Mouse (Mus musculus) mouse embryonic stem cell (cell line): ENCODE results near the gene Srrm4.

Experiments used
- in situ Hi-C, 2 experiments: fragments of 300-500 bp; cut with MboI; formaldehyde crosslinking; loops; 1 replicate in 1 of 2; 3 replicates in 1 of 2; pipeline ENCODE4 v1.14.3; 2019 to 2020; ENCODE audit warnings: low sequenced_read_pairs in 2 of 2, low pct_unique_long_range_greater_than_20kb in 1 of 2, mixed read lengths in 1 of 2; ENCODE audit not compliant: unreplicated experiment in 1 of 2

Srrm4 gene

GRCm38 (mm10) chr5:116497866-116498265 is 93.8 kb downstream of the Srrm4 start:
- in situ Hi-C loops = no loop called here

DNA sequence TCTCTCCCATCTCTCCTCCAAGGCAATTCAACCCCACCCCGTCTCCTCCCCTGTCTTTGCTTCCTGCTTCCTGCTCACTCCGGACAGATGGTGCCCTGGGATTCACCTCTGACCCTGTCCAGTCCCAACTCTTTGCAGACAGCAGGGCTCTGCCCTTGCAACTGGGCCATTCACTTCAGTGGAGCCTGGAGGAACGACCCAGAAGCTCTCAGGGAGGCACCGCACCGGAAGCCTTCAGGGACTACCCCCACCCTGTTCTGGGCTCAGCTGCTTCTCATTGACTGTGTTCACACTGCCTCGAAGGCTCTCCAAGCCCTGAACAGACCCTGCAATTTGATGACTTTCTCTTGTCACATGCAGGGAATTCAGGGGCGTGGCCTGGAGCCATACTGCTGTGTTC is 94.4 kb downstream of the Srrm4 start:
- in situ Hi-C loops = no loop called here

DNA sequence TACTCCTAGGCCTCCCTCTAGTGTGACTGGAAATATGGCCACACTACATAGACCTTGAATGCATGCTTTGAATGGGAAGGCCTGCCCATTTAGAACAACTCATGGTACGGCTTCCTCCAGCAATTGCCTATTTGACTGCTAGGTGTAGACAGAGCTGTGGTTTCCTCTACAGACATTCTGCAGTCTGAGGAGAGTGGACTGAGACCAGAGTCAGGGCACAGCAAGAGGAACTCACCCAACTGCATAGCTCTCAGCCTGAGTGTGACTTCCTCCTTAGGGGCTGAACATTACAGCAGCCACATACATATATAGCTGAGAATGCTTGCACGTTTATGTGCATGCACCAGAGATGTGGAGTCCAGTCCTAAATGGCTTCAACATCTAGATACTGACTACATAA is 94.9 kb downstream of the Srrm4 start:
- in situ Hi-C loops = no loop called here

- in situ Hi-C loops = no loop called here
Measured at GRCm38 (mm10) chr5:116495466-116495865, 96.2 kb downstream of the Srrm4 start.

DNA sequence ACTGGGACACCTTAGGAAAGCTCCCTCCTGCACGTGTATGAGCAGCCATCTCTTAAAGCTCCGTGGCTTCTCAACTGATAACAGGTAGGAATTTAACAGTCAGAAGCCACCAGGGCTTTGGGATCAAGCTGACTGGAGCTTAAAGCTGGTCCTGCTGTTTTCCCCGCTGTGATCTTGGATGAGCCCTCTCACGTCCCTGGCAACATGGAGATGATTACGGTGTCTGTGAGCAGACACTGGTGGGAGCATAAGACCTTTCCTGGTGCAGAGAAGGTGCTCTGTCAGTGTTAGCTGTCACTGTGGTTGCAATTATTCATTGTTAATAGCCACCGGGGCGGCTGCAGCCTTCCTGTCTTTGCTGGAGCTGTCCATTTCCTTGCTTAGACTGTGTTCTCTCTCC is 97.2 kb downstream of the Srrm4 start:
- in situ Hi-C loops = no loop called here

DNA sequence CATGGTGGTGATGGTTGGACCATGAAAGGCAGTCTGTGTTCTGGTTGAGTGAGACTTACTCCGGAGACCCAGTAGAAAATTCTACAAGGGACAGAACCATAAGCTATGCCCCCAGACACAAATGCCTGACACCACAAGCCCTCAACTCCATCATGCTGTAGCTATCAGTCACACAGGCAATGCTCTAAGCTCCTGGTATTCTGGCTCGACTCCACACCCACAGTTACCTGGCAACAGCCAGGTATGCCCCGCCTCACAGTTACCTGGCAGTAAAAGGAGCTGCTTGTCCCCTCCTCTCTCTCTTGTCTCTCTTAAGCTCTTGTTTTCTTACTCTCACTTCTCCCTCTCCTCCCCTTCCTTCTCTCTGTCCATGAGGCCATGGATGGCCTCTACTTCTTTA is 98.9 kb downstream of the Srrm4 start:
- in situ Hi-C loops = no loop called here

- in situ Hi-C loops = no loop called here
Measured at GRCm38 (mm10) chr5:116491794-116492420, 99.7 kb downstream of the Srrm4 start.

DNA sequence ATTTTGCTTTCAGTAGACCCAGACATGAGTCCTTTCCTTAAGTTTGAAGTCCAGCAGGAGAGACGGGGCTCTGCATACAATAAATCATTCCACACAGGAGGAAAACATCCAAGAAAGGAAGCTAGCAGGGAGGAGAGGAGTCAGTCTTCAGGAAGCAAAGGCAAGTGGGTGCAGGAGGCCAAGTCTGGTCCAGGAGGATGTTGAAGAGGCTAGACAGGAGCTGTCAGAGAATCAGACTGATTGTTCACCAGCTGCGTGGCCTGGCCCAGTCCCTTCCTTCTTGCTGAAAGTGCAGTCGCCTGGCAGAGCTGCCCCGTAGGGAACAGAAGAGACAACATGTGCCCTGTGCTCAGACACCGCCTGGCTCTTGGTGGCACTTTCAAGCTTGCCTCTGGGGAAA is 100.8 kb downstream of the Srrm4 start:
- in situ Hi-C loops = no loop called here

DNA sequence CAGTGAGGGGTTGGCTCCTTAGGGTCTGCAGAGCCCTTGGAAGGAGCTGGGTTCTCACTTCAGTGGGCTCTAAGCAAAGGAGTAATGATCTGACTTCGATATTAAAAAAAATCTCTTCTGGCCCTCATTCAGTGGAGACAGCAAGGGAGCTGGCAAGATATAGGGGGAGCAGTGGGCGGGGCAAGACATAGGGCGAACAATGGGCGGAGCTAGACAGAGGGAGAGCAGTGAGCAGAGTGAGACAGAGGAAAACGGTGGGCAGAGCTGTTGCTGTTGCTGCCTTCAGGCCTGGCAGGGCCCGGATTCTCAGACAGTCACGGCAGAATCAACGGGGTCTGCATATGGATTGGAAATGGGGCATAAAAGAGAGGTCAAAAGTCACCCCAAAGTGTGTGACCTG is 102.0 kb downstream of the Srrm4 start:
- in situ Hi-C loops = no loop called here

DNA sequence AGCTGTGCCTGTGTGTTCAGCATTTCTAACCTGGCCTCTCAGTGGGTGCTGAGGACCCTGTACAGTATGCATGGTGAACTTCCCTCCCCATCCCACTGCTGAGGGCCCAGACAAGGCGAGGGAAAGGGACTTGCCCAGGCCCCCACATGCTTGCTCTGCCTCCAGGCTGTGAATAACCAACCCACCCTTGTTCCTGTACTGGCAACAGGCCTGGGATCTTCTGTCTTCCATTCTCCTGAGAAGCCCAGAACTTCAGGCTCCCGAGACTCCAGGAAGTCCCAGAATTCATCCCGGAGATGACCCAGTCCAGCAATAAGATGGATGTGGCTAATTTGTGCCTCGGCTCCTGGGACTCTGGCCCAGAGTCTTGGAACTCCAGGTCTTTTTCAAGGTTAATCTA is 105.5 kb downstream of the Srrm4 start:
- in situ Hi-C loops = no loop called here

DNA sequence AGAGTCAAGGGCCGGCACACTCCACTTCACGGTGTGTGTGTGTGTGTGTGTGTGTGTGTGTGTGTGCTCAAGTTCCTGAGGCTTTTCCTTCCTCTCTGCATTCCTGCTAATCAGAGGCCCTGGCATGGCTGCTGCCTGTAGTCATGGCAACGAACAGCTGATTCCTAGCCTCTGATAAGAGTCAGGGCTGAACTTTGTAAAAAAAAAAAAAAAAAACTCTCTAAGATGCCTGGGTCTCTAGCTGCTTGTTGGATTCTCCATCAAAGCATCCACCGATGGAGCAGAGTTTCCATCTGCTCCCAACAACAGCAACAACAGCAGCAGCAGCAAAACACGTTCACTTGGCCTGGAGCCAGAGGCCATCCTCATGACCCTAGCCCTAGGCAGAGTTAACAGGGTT is 106.5 kb downstream of the Srrm4 start:
- in situ Hi-C loops = no loop called here

DNA sequence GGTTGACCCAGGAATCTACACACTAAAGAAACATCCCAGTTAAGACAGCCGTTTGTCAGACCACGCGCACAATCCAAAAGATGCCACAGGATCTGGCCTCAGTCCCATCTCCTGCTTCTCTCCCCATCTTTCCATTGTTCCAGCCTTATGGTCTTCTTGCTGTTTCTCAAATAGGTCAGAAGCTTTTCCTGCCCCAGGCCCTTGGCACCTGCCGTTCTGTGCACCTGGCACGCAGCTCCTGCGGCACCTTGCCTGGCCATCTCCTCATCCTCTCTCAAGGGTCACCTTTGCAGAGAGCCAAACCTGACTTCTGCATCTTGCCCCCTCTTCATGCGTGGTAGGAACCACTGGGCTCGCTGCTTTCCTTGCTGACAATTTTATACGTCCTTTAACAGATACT is 107.4 kb downstream of the Srrm4 start:
- in situ Hi-C loops = no loop called here

- in situ Hi-C loops = no loop called here
Measured at GRCm38 (mm10) chr5:116478607-116479371, 112.8 kb downstream of the Srrm4 start.

- in situ Hi-C loops = no loop called here
Measured at GRCm38 (mm10) chr5:116476006-116476405, 115.6 kb downstream of the Srrm4 start.

DNA sequence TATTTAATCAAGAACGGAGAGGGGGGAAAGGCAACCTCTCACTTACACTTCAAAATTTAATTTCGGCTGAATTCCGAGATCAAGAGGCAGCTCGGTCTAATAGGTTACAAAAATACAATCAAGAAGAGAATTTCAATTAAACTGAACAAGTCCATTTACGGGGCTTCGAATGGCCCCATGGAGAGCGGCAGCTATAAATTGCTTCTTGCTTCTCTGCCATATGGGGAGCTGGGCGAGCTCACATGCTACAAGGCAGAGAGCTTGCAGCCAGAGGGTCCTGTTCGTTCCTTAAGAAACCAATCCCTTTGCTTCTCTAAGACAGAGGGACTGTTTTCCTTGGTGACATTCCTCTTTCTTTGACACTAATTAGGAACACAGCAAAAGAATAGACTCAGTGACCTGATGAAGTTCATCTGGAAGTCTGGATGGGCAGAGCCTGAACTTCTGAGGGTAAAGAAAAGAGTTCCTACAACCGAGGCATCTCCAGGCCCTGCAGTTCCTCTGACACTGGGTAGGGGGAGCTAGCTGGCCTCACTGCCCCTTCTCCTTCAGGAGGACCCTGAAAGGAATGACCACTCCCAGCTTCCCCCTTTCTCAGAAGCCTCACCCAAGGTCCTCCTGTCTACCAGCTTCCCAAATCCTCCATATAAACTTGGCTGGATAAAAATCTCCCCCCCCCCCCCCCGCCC is 130.1 kb downstream of the Srrm4 start:
- in situ Hi-C loops = no loop called here

DNA sequence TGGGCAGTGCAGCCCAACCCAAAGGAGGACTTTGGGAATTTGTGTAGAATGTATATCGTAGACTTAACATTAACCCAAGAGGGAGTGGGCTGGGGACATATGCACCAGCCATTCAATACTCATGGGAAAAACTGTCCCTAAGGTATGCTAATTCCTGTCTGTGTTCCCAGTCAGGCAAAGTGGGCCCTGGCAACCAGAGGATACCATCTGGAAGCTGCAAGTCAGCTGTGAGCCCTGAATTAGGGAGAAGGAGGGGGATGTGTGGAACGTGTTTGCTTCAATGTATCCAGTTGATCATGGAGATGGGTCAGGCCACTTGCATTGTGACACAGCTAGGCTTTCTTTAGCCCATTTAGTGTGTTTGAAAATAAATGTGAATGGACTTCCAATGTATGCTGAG is 131.6 kb downstream of the Srrm4 start:
- in situ Hi-C loops = no loop called here

GRCm38 (mm10) chr5:116457791-116458190 is 133.8 kb downstream of the Srrm4 start:
- in situ Hi-C loops = no loop called here

GRCm38 (mm10) chr5:116456796-116457515 is 134.7 kb downstream of the Srrm4 start:
- in situ Hi-C loops = no loop called here

GRCm38 (mm10) chr5:116453401-116453851 is 138.2 kb downstream of the Srrm4 start:
- in situ Hi-C loops = no loop called here
